Mouse (Mus musculus) gastrocnemius, adult 8-10 months (tissue): ENCODE data around the gene Kcnj14. TPM values are rescaled to one million over a fixed set of nuclear protein-coding genes. Genes with fewer than 3 reads are reported as not detected.

Experiments used
- DNase-seq, 2 experiments: peaks; one replicate each; pipeline ENCODE4 v3.0.0; 2022; ENCODE audit warnings: low spot score in 2 of 2
- total RNA-seq, 4 experiments: library from RNA; stranded (reverse); gene quantifications; 2 replicates each; pipeline ENCODE4 v1.2.4; 2022

Kcnj14 gene
- total RNA-seq, 4 experiments from 2014 or later = 0.11 to 0.29 TPM; not detected in 2

GRCm38 (mm10) chr7:45832428-45832827 lies 7.8 kb upstream of the Kcnj14 start:
- no peak for DNase-seq

- no peak for DNase-seq
Measured at GRCm38 (mm10) chr7:45831128-45831525, 6.5 kb upstream of the Kcnj14 start.

GRCm38 (mm10) chr7:45830427-45831127 lies 6.0 kb upstream of the Kcnj14 start, which contains the start of gene Grwd1:
Grwd1 (minus strand) TSS chr7:45830944.
- peak; percentile 71 to 72 for DNase-seq

- DNase-seq = no peak
Measured at GRCm38 (mm10) chr7:45826631-45827030, 2.0 kb upstream of the Kcnj14 start.

GRCm38 (mm10) chr7:45820913-45821312 lies 3.7 kb downstream of the Kcnj14 start:
- DNase-seq = no peak

GRCm38 (mm10) chr7:45819843-45820242 lies 4.7 kb downstream of the Kcnj14 start:
- no peak for DNase-seq

GRCm38 (mm10) chr7:45815984-45816351 lies 8.6 kb downstream of the Kcnj14 start:
- DNase-seq = no peak

GRCm38 (mm10) chr7:45815323-45815983 lies 9.1 kb downstream of the Kcnj14 start:
- DNase-seq = no peak

GRCm38 (mm10) chr7:45814841-45815240 lies 9.7 kb downstream of the Kcnj14 start:
- no peak for DNase-seq

- DNase-seq = peak; percentile 99
Measured at GRCm38 (mm10) chr7:45813787-45814779, 10.5 kb downstream of the Kcnj14 start, which contains the start of gene Cyth2. Cyth2 (minus strand) TSS chr7:45814581.

- no peak for DNase-seq
Measured at GRCm38 (mm10) chr7:45812921-45813320, 11.7 kb downstream of the Kcnj14 start.

- no peak for DNase-seq
Measured at GRCm38 (mm10) chr7:45809276-45810075, 15.1 kb downstream of the Kcnj14 start.

GRCm38 (mm10) chr7:45808471-45808870 lies 16.1 kb downstream of the Kcnj14 start:
- no peak for DNase-seq

GRCm38 (mm10) chr7:45805941-45806340 lies 18.6 kb downstream of the Kcnj14 start:
- no peak for DNase-seq

GRCm38 (mm10) chr7:45802551-45802950 lies 22.0 kb downstream of the Kcnj14 start:
- DNase-seq = no peak

- peak; percentile 82 to 84 for DNase-seq
Measured at GRCm38 (mm10) chr7:45801348-45801747, 23.2 kb downstream of the Kcnj14 start.

- DNase-seq = no peak
Measured at GRCm38 (mm10) chr7:45800546-45801204, 23.9 kb downstream of the Kcnj14 start.

GRCm38 (mm10) chr7:45800001-45800400 lies 24.6 kb downstream of the Kcnj14 start:
- DNase-seq = no peak

GRCm38 (mm10) chr7:45798931-45799330 lies 25.7 kb downstream of the Kcnj14 start:
- DNase-seq = no peak

GRCm38 (mm10) chr7:45798511-45798836 lies 26.1 kb downstream of the Kcnj14 start:
- DNase-seq = no peak
